Mouse (Mus musculus) heart, postnatal 0 days (tissue): ENCODE results near the gene Sh3d19.

ENCODE experiments used
- CTCF ChIP-seq: IDR thresholded peaks from 2 replicates; pipeline ENCODE4 v1.5.1; 2016; ENCODE audit warnings: antibody characterized with exemption, control low read depth, low read depth
- EP300 ChIP-seq: IDR thresholded peaks from 2 replicates; pipeline ENCODE4 v1.6.1; 2016; ENCODE audit warnings: antibody characterized with exemption, low read depth

- TF ChIP-seq CTCF (no peak), EP300 (no peak)
These were observed 37.3 kb upstream of the Sh3d19 start for GRCm38 (mm10) chr3:85933586-85933985.
